Mouse (Mus musculus) ES-Bruce4 (cell line): Measurements from ENCODE around the gene Pip5k1b.

Experiments used
- CTCF ChIP-seq: IDR thresholded peaks from one replicate; pipeline ENCODE4 v1.8.1; 2011; ENCODE audit warnings: low read depth, low read length
- POLR2A ChIP-seq: IDR thresholded peaks from one replicate; pipeline ENCODE4 v1.8.1; 2011; ENCODE audit warnings: low read length; ENCODE audit not compliant: insufficient read depth

DNA sequence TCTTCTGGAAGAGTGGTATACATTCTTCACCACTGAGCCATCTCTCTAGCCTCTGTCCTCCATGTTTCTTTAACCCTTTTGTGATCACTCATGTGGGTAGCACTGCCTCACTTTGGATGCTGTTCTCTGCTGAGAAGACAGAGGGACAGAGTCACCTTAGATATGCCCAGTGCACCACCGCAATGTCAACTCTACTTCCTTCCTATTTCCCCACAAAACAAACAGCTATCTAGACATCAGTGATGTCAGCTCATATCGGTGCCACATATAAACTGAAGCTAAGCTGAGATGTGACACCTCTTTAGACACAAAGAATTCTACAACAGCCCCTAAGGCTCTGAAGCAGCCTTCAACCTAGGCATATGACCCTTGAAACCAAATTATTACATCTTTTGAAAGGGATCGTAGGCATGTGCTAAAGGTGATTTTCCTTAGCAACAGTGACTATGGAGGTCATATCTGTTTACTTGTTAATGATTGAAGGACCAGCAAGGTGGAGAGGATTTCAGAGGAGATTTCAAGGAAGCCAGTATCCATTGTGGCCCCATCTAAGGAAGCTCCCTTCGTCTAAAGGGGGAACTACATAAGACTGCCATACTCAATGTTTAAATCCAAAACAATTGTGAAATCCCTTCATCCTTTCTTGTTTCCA is 26.6 kb downstream of the Pip5k1b start:
- TF ChIP-seq CTCF (no peak), POLR2A (no peak)
